Mouse (Mus musculus): ENCODE measurements around the gene Limch1.

GRCm38 (mm10) chr5:66745996-66746681 lies 512 bp downstream of the Limch1 start:
- TF ChIP-seq CTCF (IDR thresholded peaks at IDR 0.05; ENCODE audit: low read depth, low read length) (no peak), POLR2AphosphoS5 (IDR thresholded peaks at IDR 0.05; ENCODE audit: insufficient replicate concordance, low read depth, low read length) (no peak), TAL1 (conservative IDR thresholded peaks at IDR 0.05; ENCODE audit: low read depth, low read length) (no peak)
